Mouse (Mus musculus): ENCODE measurements around the gene Krtap5-1.
"Not testable (repeated sequence)": the region's sequence is repeated elsewhere in the genome, so short reads cannot be mapped to it uniquely, and the experiment has no call there.

Gene Krtap5-1

GRCm38 (mm10) chr7:142296108-142296507 lies 810 bp downstream of the Krtap5-1 start:
- not testable (repeated sequence) for DNase-seq (ENCODE audit: low spot score)

GRCm38 (mm10) chr7:142295418-142295817 lies 1.5 kb downstream of the Krtap5-1 start:
- no peak for DNase-seq (ENCODE audit: low spot score)

GRCm38 (mm10) chr7:142293851-142294250 lies 3.1 kb downstream of the Krtap5-1 start:
- not testable (repeated sequence) for DNase-seq (ENCODE audit: low spot score)

- DNase-seq (ENCODE audit: low spot score): not testable (repeated sequence)
Observed at GRCm38 (mm10) chr7:142285910-142286612, 10.9 kb downstream of the Krtap5-1 start.

GRCm38 (mm10) chr7:142285130-142285835 lies 11.6 kb downstream of the Krtap5-1 start:
- no peak for DNase-seq (ENCODE audit: low spot score)

GRCm38 (mm10) chr7:142284615-142285080 lies 12.3 kb downstream of the Krtap5-1 start:
- peak; percentile 74 for DNase-seq (ENCODE audit: low spot score)

GRCm38 (mm10) chr7:142284023-142284591 lies 12.8 kb downstream of the Krtap5-1 start:
- DNase-seq (ENCODE audit: low spot score): no peak

GRCm38 (mm10) chr7:142282847-142283246 lies 14.1 kb downstream of the Krtap5-1 start:
- DNase-seq (ENCODE audit: low spot score): not testable (repeated sequence)

GRCm38 (mm10) chr7:142279291-142279690 lies 17.6 kb downstream of the Krtap5-1 start:
- not testable (repeated sequence) for DNase-seq (ENCODE audit: low spot score)

GRCm38 (mm10) chr7:142278183-142278582 lies 18.7 kb downstream of the Krtap5-1 start:
- DNase-seq (ENCODE audit: low spot score): not testable (repeated sequence)

- not testable (repeated sequence) for DNase-seq (ENCODE audit: low spot score)
Observed at GRCm38 (mm10) chr7:142274263-142274662, 22.7 kb downstream of the Krtap5-1 start, which contains the start of gene Gm4559. Gene Gm4559, minus strand, starts transcription at chr7:142274363.

- DNase-seq (ENCODE audit: low spot score): not testable (repeated sequence)
Observed at GRCm38 (mm10) chr7:142258254-142258653, 38.7 kb downstream of the Krtap5-1 start, which contains the start of gene Gm2431. Gene Gm2431, minus strand, starts transcription at chr7:142258354.

GRCm38 (mm10) chr7:142255517-142255916 lies 41.4 kb downstream of the Krtap5-1 start:
- DNase-seq (ENCODE audit: low spot score): peak; percentile 7

GRCm38 (mm10) chr7:142249824-142250223 lies 47.1 kb downstream of the Krtap5-1 start:
- DNase-seq (ENCODE audit: low spot score): peak; percentile 2

All from left cerebral cortex, adult 11 months (tissue).